Mouse (Mus musculus) heart, adult 18-20 months (tissue): ENCODE measurements around the gene Gnmt. TPM values are rescaled to one million over a fixed set of nuclear protein-coding genes. Genes with fewer than 3 reads are reported as not detected.

ENCODE experiments used
- total RNA-seq, 2 experiments: library from RNA; stranded (reverse); gene quantifications; 2 replicates each; pipeline ENCODE4 v1.2.3; 2021

The Gnmt gene
- total RNA-seq, 2 experiments from 2014 or later = 3.7 to 4.1 TPM

Other genes with a start within 250 kb of the Gnmt start
- under 1 TPM; 0.20 to 0.28 TPM for gene Ttbk1, start 241.5 kb downstream of the Gnmt start, total RNA-seq
- 1 to 10 TPM; 1.2 to 1.5 TPM for gene Dnph1, start 232.5 kb downstream of the Gnmt start, total RNA-seq
- gene Cul9, start 182.8 kb downstream of the Gnmt start, total RNA-seq = 10 to 100 TPM; 23.9 to 25.7 TPM
- 10 to 100 TPM; 88.4 to 93.6 TPM for gene Srf, start 173.0 kb downstream of the Gnmt start, total RNA-seq
- gene Ptk7, start 99.7 kb downstream of the Gnmt start, total RNA-seq = 1 to 10 TPM; 2.0 to 2.5 TPM
- gene Klc4, start 83.1 kb downstream of the Gnmt start, total RNA-seq = 10 to 100 TPM; 25.9 to 26.8 TPM
- 100 to 1,000 TPM; 136 to 141 TPM for gene Mrpl2, start 82.9 kb downstream of the Gnmt start, total RNA-seq
- gene Cul7, start 78.8 kb downstream of the Gnmt start, total RNA-seq = 10 to 100 TPM; 16.9 to 18.8 TPM
- gene Rrp36, start 54.8 kb downstream of the Gnmt start, total RNA-seq = 10 to 100 TPM; 13.4 to 14.2 TPM
- gene Mea1, start 50.4 kb downstream of the Gnmt start, total RNA-seq = 10 to 100 TPM; 52.0 to 52.2 TPM
- gene Klhdc3, start 48.3 kb downstream of the Gnmt start, total RNA-seq = 10 to 100 TPM; 53.5 to 60.2 TPM
- gene Ppp2r5d, start 24.1 kb downstream of the Gnmt start, total RNA-seq = 10 to 100 TPM; 29.0 to 30.0 TPM
- gene Pex6, start 17.7 kb downstream of the Gnmt start, total RNA-seq = 10 to 100 TPM; 36.1 to 39.2 TPM
- gene Cnpy3, start 23.0 kb upstream of the Gnmt start, total RNA-seq = 10 to 100 TPM; 16.5 to 18.2 TPM
- not detected for gene Ptcra, start 34.5 kb upstream of the Gnmt start, total RNA-seq
- 10 to 100 TPM; 24.4 to 29.4 TPM for gene 2310039H08Rik, start 43.5 kb upstream of the Gnmt start, total RNA-seq
- 10 to 100 TPM; 59.8 to 61.8 TPM for gene Rpl7l1, start 53.5 kb upstream of the Gnmt start, total RNA-seq
- gene Bicral, start 129.3 kb upstream of the Gnmt start, total RNA-seq = 10 to 100 TPM in 1 of 2 experiments, 1 to 10 TPM in 1; 7.5 to 13.0 TPM
- gene Tbcc, start 161.5 kb upstream of the Gnmt start, total RNA-seq = 10 to 100 TPM; 16.0 to 16.6 TPM
- not detected for gene Prph2, start 181.3 kb upstream of the Gnmt start, total RNA-seq